Mouse (Mus musculus): ENCODE data around the gene Adgre5. TPM values are rescaled to one million over a fixed set of nuclear protein-coding genes. Genes with fewer than 3 reads are reported as not detected.
A peak's percentile ranks its signal among the peaks of the same experiment; 100 is the strongest.

Gene Adgre5
- polyA plus RNA-seq (2015; fragmentation: Nextera tagmentation; extraction: Ambion mirVana), result 40.7 and 42.5 TPM in 2 replicates

- Histone ChIP-seq H3K4me3 (ENCODE audit: low read length) (peak within 1 kb of the TSS; percentile 68), H3K9me3 (ENCODE audit: low read length) (peaks cover 5% of the 10 kb centered on the region; the same call in 1 of the 2 replicates), H3K36me3 (ENCODE audit: insufficient read depth, low read length) (no peaks in the 10 kb centered on the region), H3K4me2 (replicated peaks; ENCODE audit: low read depth, low read length) (peak within 1 kb of the TSS; percentile 90), H3K27ac (ENCODE audit: low read length) (peak within 1 kb of the TSS; percentile 84), H3K9ac (replicated peaks; ENCODE audit: low read length) (peak within 1 kb of the TSS; percentile 81), H3K27me3 (ENCODE audit: insufficient read depth, low read length) (no peaks in the 10 kb centered on the region), H3K4me1 (ENCODE audit: insufficient read depth, low read length) (peaks cover 35% of the 10 kb centered on the region)
- peak; percentile 77 for ATAC-seq (ENCODE audit: low FRiP score, low TSS enrichment)
- WGBS, result 1% methylated on average over 48 of the region's 56 CpGs
Measured at GRCm38 (mm10) chr8:83740976-83741741, at the start of gene Adgre5. Adgre5 (minus strand) TSS chr8:83741326.

- 61% methylated on average over 4 of the region's 4 CpGs for WGBS
- no peaks in the 10 kb centered on the region for H3K4me1 ChIP-seq (ENCODE audit: insufficient read depth, low read length)
- no peaks in the 10 kb centered on the region for H3K36me3 ChIP-seq (ENCODE audit: insufficient read depth, low read length)
- no peak overlapping the region for H3K4me2 ChIP-seq (replicated peaks; ENCODE audit: low read depth, low read length)
- no peaks in the 10 kb centered on the region for H3K27me3 ChIP-seq (ENCODE audit: insufficient read depth, low read length)
- no peak overlapping the region for H3K27ac ChIP-seq (ENCODE audit: low read length)
- H3K4me3 ChIP-seq (ENCODE audit: low read length), result no peak overlapping the region
- ATAC-seq (ENCODE audit: low FRiP score, low TSS enrichment), result no peak
- H3K9ac ChIP-seq (replicated peaks; ENCODE audit: low read length), result no peak overlapping the region
- no peaks in the 10 kb centered on the region for H3K9me3 ChIP-seq (ENCODE audit: low read length)
Measured at GRCm38 (mm10) chr8:83789826-83790225, 48.7 kb upstream of the Adgre5 start.

- Histone ChIP-seq H3K4me1 (ENCODE audit: insufficient read depth, low read length) (peaks cover 4% of the 10 kb centered on the region; the same call in 1 of the 2 replicates), H3K36me3 (ENCODE audit: insufficient read depth, low read length) (no peaks in the 10 kb centered on the region), H3K27ac (ENCODE audit: low read length) (no peak overlapping the region), H3K4me3 (ENCODE audit: low read length) (no peak overlapping the region), H3K9me3 (ENCODE audit: low read length) (no peaks in the 10 kb centered on the region), H3K27me3 (ENCODE audit: insufficient read depth, low read length) (no peaks in the 10 kb centered on the region), H3K9ac (replicated peaks; ENCODE audit: low read length) (no peak overlapping the region), H3K4me2 (replicated peaks; ENCODE audit: low read depth, low read length) (no peak overlapping the region)
- no peak for ATAC-seq (ENCODE audit: low FRiP score, low TSS enrichment)
- WGBS, result 76% methylated on average over 10 of the region's 10 CpGs
Measured at GRCm38 (mm10) chr8:83785046-83785445, 43.9 kb upstream of the Adgre5 start.

- H3K9me3 ChIP-seq (ENCODE audit: low read length), result no peaks in the 10 kb centered on the region
- no peaks in the 10 kb centered on the region for H3K27me3 ChIP-seq (ENCODE audit: insufficient read depth, low read length)
- peaks cover 10% of the 10 kb centered on the region; the same call in 1 of the 2 replicates for H3K4me1 ChIP-seq (ENCODE audit: insufficient read depth, low read length)
- ATAC-seq (ENCODE audit: low FRiP score, low TSS enrichment), result peak; percentile 53; the same call in 1 of the 2 replicates
- H3K4me3 ChIP-seq (ENCODE audit: low read length), result no peak overlapping the region
- no peak overlapping the region for H3K27ac ChIP-seq (ENCODE audit: low read length)
- peak overlapping the region; percentile 16; the same call in 1 of the 2 replicates for H3K4me2 ChIP-seq (replicated peaks; ENCODE audit: low read depth, low read length)
- H3K36me3 ChIP-seq (ENCODE audit: insufficient read depth, low read length), result no peaks in the 10 kb centered on the region
- no peak overlapping the region for H3K9ac ChIP-seq (replicated peaks; ENCODE audit: low read length)
- WGBS, result 17% methylated on average over 28 of the region's 28 CpGs
Measured at GRCm38 (mm10) chr8:83782832-83783558, 41.9 kb upstream of the Adgre5 start.

GRCm38 (mm10) chr8:83779610-83780009, 38.5 kb upstream of the Adgre5 start:
- H3K9me3 ChIP-seq (ENCODE audit: low read length), result no peaks in the 10 kb centered on the region
- WGBS, result 53% methylated on average over 5 of the region's 5 CpGs
- no peak overlapping the region for H3K4me2 ChIP-seq (replicated peaks; ENCODE audit: low read depth, low read length)
- 0 out of 2 replicates have a peak overlapping the region, but pooled peaks have one; percentile 5 for H3K9ac ChIP-seq (replicated peaks; ENCODE audit: low read length)
- no peak for ATAC-seq (ENCODE audit: low FRiP score, low TSS enrichment)
- no peak overlapping the region for H3K27ac ChIP-seq (ENCODE audit: low read length)
- no peak overlapping the region for H3K4me3 ChIP-seq (ENCODE audit: low read length)
- peaks cover 13% of the 10 kb centered on the region; the same call in 1 of the 2 replicates for H3K4me1 ChIP-seq (ENCODE audit: insufficient read depth, low read length)
- no peaks in the 10 kb centered on the region for H3K27me3 ChIP-seq (ENCODE audit: insufficient read depth, low read length)
- H3K36me3 ChIP-seq (ENCODE audit: insufficient read depth, low read length), result no peaks in the 10 kb centered on the region

GRCm38 (mm10) chr8:83778051-83778450, 36.9 kb upstream of the Adgre5 start:
- WGBS, result 81% methylated on average over 3 of the region's 3 CpGs
- Histone ChIP-seq H3K27me3 (ENCODE audit: insufficient read depth, low read length) (no peaks in the 10 kb centered on the region), H3K9ac (replicated peaks; ENCODE audit: low read length) (no peak overlapping the region), H3K36me3 (ENCODE audit: insufficient read depth, low read length) (no peaks in the 10 kb centered on the region), H3K9me3 (ENCODE audit: low read length) (no peaks in the 10 kb centered on the region), H3K4me3 (ENCODE audit: low read length) (no peak overlapping the region), H3K4me1 (ENCODE audit: insufficient read depth, low read length) (peaks cover 17% of the 10 kb centered on the region; the same call in 1 of the 2 replicates), H3K4me2 (replicated peaks; ENCODE audit: low read depth, low read length) (no peak overlapping the region), H3K27ac (ENCODE audit: low read length) (no peak overlapping the region)
- no peak for ATAC-seq (ENCODE audit: low FRiP score, low TSS enrichment)

GRCm38 (mm10) chr8:83776632-83777031, 35.5 kb upstream of the Adgre5 start:
- Histone ChIP-seq H3K27me3 (ENCODE audit: insufficient read depth, low read length) (no peaks in the 10 kb centered on the region), H3K9ac (replicated peaks; ENCODE audit: low read length) (no peak overlapping the region), H3K4me1 (ENCODE audit: insufficient read depth, low read length) (peaks cover 24% of the 10 kb centered on the region), H3K36me3 (ENCODE audit: insufficient read depth, low read length) (no peaks in the 10 kb centered on the region), H3K27ac (ENCODE audit: low read length) (no peak overlapping the region), H3K9me3 (ENCODE audit: low read length) (no peaks in the 10 kb centered on the region), H3K4me3 (ENCODE audit: low read length) (no peak overlapping the region), H3K4me2 (replicated peaks; ENCODE audit: low read depth, low read length) (no peak overlapping the region)
- no peak for ATAC-seq (ENCODE audit: low FRiP score, low TSS enrichment)
- 32% methylated on average over 4 of the region's 4 CpGs for WGBS

GRCm38 (mm10) chr8:83774221-83774620, 33.1 kb upstream of the Adgre5 start:
- H3K27me3 ChIP-seq (ENCODE audit: insufficient read depth, low read length), result no peaks in the 10 kb centered on the region
- no peak overlapping the region for H3K27ac ChIP-seq (ENCODE audit: low read length)
- no peaks in the 10 kb centered on the region for H3K9me3 ChIP-seq (ENCODE audit: low read length)
- H3K9ac ChIP-seq (replicated peaks; ENCODE audit: low read length), result no peak overlapping the region
- no peaks in the 10 kb centered on the region for H3K36me3 ChIP-seq (ENCODE audit: insufficient read depth, low read length)
- peak; percentile 60; the same call in 1 of the 2 replicates for ATAC-seq (ENCODE audit: low FRiP score, low TSS enrichment)
- WGBS, result 56% methylated on average over 2 of the region's 2 CpGs
- H3K4me1 ChIP-seq (ENCODE audit: insufficient read depth, low read length), result peaks cover 19% of the 10 kb centered on the region
- H3K4me2 ChIP-seq (replicated peaks; ENCODE audit: low read depth, low read length), result no peak overlapping the region; the same call in 1 of the 2 replicates
- H3K4me3 ChIP-seq (ENCODE audit: low read length), result no peak overlapping the region

GRCm38 (mm10) chr8:83773452-83773846, 32.3 kb upstream of the Adgre5 start:
- ATAC-seq (ENCODE audit: low FRiP score, low TSS enrichment), result no peak
- no peaks in the 10 kb centered on the region for H3K9me3 ChIP-seq (ENCODE audit: low read length)
- H3K4me2 ChIP-seq (replicated peaks; ENCODE audit: low read depth, low read length), result peak overlapping the region; percentile 62
- 31% methylated on average over 6 of the region's 6 CpGs for WGBS
- peaks cover 19% of the 10 kb centered on the region for H3K4me1 ChIP-seq (ENCODE audit: insufficient read depth, low read length)
- H3K36me3 ChIP-seq (ENCODE audit: insufficient read depth, low read length), result no peaks in the 10 kb centered on the region
- peak overlapping the region; percentile 40; the same call in 1 of the 2 replicates for H3K27ac ChIP-seq (ENCODE audit: low read length)
- peak overlapping the region; percentile 48 for H3K4me3 ChIP-seq (ENCODE audit: low read length)
- peak overlapping the region; percentile 58 for H3K9ac ChIP-seq (replicated peaks; ENCODE audit: low read length)
- H3K27me3 ChIP-seq (ENCODE audit: insufficient read depth, low read length), result no peaks in the 10 kb centered on the region
